Mouse (Mus musculus) adrenal gland, adult 18-20 months (tissue): ENCODE measurements around the gene Vmn1r27. TPM values are rescaled to one million over a fixed set of nuclear protein-coding genes. Genes with fewer than 3 reads are reported as not detected.

Experiments used
- DNase-seq, 2 experiments: peaks; one replicate each; pipeline ENCODE4 v3.0.0; 2021 to 2022; ENCODE audit warnings: low spot score in 2 of 2
- long read RNA-seq, 2 experiments: library from polyadenylated mRNA; stranded (forward); transcript quantifications; one replicate each; pipeline ENCODE4 v2.0.0; 2021
- total RNA-seq, 2 experiments: library from RNA; stranded (reverse); gene quantifications; 1 replicate in 1 of 2; 2 replicates in 1 of 2; pipeline ENCODE4 v1.2.3; 2021

The Vmn1r27 gene
- not detected for total RNA-seq
- long read RNA-seq, experiment 1: 0 reads
- long read RNA-seq, experiment 2: 0 reads

DNA sequence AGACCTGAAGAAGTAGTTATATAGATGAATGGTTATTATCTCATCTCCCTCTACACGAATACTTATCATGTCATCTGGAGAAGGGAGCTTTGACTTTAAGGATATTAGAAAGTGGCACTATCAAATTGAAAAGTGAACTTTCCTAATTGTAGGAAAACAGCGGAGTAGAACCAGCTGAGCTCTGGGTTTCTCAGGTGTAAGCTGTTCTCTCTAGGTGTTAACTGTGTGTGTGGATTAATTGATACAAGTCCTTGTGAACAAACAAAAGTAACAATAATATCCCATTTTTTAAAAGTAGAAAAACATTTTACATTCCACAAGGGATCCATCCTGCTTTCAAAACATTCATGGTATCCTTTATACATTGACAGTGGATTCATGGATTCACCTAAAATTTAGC, at the start of gene Vmn1r27:
Gene Vmn1r27, minus strand, starts transcription at position 101 of the 400 bp plus-strand sequence.
- DNase-seq: no peak

DNA sequence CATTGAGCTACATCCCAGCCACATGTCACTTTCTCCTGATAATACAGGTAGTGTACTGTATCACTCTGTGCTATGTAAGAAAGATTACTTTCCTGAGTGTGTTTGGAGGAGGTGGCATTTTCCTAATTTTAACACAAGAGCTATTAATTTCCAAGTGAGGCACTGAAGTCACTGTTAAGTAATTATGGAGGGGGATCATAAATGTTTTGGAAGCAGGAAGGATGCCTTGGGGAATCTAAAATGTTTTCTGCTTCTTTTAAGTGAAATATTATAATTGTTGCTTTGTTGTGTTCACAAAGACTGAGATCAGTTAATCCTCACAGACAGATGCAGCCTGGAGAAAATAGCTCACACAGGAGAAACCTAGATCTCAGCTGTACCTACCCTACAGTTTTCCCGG, 43.1 kb upstream of the Vmn1r27 start, which contains the start of gene Vmn1r28:
Gene Vmn1r28, plus strand, starts transcription at position 301 of the 400 bp plus-strand sequence.
- DNase-seq: no peak

DNA sequence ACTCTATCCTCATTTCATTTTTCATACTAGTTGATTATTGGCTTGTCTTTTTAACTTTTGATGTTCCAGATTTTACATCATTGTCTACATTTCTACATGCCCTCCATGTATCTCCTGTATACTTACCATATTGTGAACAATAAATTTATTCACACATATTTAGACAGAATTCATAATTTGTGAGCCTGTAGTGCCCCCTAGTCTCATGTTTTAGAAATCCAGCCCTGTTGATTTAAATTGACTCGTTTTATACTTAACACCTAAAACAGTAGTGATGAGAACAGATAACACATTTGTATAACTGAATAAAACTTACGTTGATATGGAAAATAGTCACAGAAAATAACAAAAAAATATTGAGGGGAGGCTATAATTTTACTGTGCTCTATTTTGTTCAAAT, 2.5 kb downstream of the Vmn1r27 start:
- no peak for DNase-seq

Other genes with a start within 250 kb of the Vmn1r27 start
- gene Vmn1r25, start 238.0 kb downstream of the Vmn1r27 start, total RNA-seq: not detected
- gene Vmn1r26, start 203.7 kb downstream of the Vmn1r27 start, total RNA-seq: not detected
- gene Vmn1r28, start 43.2 kb upstream of the Vmn1r27 start, total RNA-seq: not detected
- gene Vmn1r29, start 82.7 kb upstream of the Vmn1r27 start, total RNA-seq: not detected
- not detected for gene Vmn1r30, start 224.6 kb upstream of the Vmn1r27 start, total RNA-seq